Mouse (Mus musculus): ENCODE measurements around the gene Pou2f1. TPM values are rescaled to one million over a fixed set of nuclear protein-coding genes. Genes with fewer than 3 reads are reported as not detected.
"Not testable (repeated sequence)": the region's sequence is repeated elsewhere in the genome, so short reads cannot be mapped to it uniquely, and the experiment has no call there.

Pou2f1 gene
- polyA plus RNA-seq, 1 experiment from 2014 or later: 10.7 TPM

GRCm38 (mm10) chr1:166001904-166002489 lies 481 bp downstream of the Pou2f1 start:
- H3K27ac ChIP-seq (replicated peaks): peak overlapping the region; percentile 90
- no peaks in the 10 kb centered on the region for H3K27me3 ChIP-seq
- no peaks in the 10 kb centered on the region for H3K9me3 ChIP-seq (replicated peaks)
- H3K9ac ChIP-seq: peak overlapping the region; percentile 77
- WGBS: under 1% methylated on average over 56 of the region's 70 CpGs
- H3K36me3 ChIP-seq: no peaks in the 10 kb centered on the region
- H3K4me1 ChIP-seq: peaks cover 12% of the 10 kb centered on the region
- H3K4me2 ChIP-seq (replicated peaks): peak overlapping the region; percentile 90
- ATAC-seq (ENCODE audit: insufficient number of reproducible peaks, low FRiP score, low TSS enrichment, low read depth): peak; percentile 35
- H3K4me3 ChIP-seq (replicated peaks): peak overlapping the region; percentile 88

GRCm38 (mm10) chr1:166001121-166001903 lies 1.2 kb downstream of the Pou2f1 start:
- under 1% methylated on average over 37 of the region's 48 CpGs for WGBS
- Histone ChIP-seq H3K4me3 (replicated peaks) (peak overlapping the region; percentile 88), H3K9me3 (replicated peaks) (no peaks in the 10 kb centered on the region), H3K9ac (peak overlapping the region; percentile 77), H3K27ac (replicated peaks) (peak overlapping the region; percentile 90), H3K4me1 (peaks cover 12% of the 10 kb centered on the region), H3K27me3 (no peaks in the 10 kb centered on the region), H3K36me3 (no peaks in the 10 kb centered on the region), H3K4me2 (replicated peaks) (peak overlapping the region; percentile 90)
- ATAC-seq (ENCODE audit: insufficient number of reproducible peaks, low FRiP score, low TSS enrichment, low read depth): peak; percentile 1; the same call in 1 of the 2 replicates

GRCm38 (mm10) chr1:166000601-166001120 lies 1.8 kb downstream of the Pou2f1 start:
- no peaks in the 10 kb centered on the region for H3K27me3 ChIP-seq
- peak overlapping the region; percentile 88 for H3K4me3 ChIP-seq (replicated peaks)
- H3K4me2 ChIP-seq (replicated peaks): peak overlapping the region; percentile 90
- H3K4me1 ChIP-seq: peaks cover 15% of the 10 kb centered on the region
- 17% methylated on average over 7 of the region's 7 CpGs for WGBS
- no peaks in the 10 kb centered on the region for H3K36me3 ChIP-seq
- H3K9me3 ChIP-seq (replicated peaks): no peaks in the 10 kb centered on the region
- H3K27ac ChIP-seq (replicated peaks): peak overlapping the region; percentile 90; the same call in 1 of the 2 replicates
- no peak for ATAC-seq (ENCODE audit: insufficient number of reproducible peaks, low FRiP score, low TSS enrichment, low read depth)
- H3K9ac ChIP-seq: no peak overlapping the region; the same call in 1 of the 2 replicates

GRCm38 (mm10) chr1:165999709-166000108 lies 2.8 kb downstream of the Pou2f1 start:
- Histone ChIP-seq H3K27ac (replicated peaks) (no peak overlapping the region), H3K9me3 (replicated peaks) (no peaks in the 10 kb centered on the region), H3K27me3 (no peaks in the 10 kb centered on the region), H3K9ac (no peak overlapping the region), H3K4me2 (replicated peaks) (no peak overlapping the region), H3K4me1 (peaks cover 15% of the 10 kb centered on the region), H3K36me3 (no peaks in the 10 kb centered on the region), H3K4me3 (replicated peaks) (no peak overlapping the region)
- whole genome bisulfite sequencing: 84% methylated on average over 1 of the region's 1 CpGs
- no peak for ATAC-seq (ENCODE audit: insufficient number of reproducible peaks, low FRiP score, low TSS enrichment, low read depth)

GRCm38 (mm10) chr1:165995661-165996055 lies 6.8 kb downstream of the Pou2f1 start:
- no peaks in the 10 kb centered on the region for H3K9me3 ChIP-seq (replicated peaks)
- H3K9ac ChIP-seq: no peak overlapping the region
- ATAC-seq (ENCODE audit: insufficient number of reproducible peaks, low FRiP score, low TSS enrichment, low read depth): no peak
- no peak overlapping the region for H3K27ac ChIP-seq (replicated peaks)
- no peaks in the 10 kb centered on the region for H3K36me3 ChIP-seq
- H3K4me3 ChIP-seq (replicated peaks): no peak overlapping the region
- peaks cover 7% of the 10 kb centered on the region for H3K4me1 ChIP-seq
- no peak overlapping the region for H3K4me2 ChIP-seq (replicated peaks)
- 78% methylated on average over 7 of the region's 7 CpGs for WGBS
- H3K27me3 ChIP-seq: no peaks in the 10 kb centered on the region

- not testable (repeated sequence) for H3K27me3 ChIP-seq; ATAC-seq (ENCODE audit: insufficient number of reproducible peaks, low FRiP score, low TSS enrichment, low read depth); H3K9ac ChIP-seq; H3K36me3 ChIP-seq; H3K27ac ChIP-seq (replicated peaks); H3K9me3 ChIP-seq (replicated peaks); H3K4me3 ChIP-seq (replicated peaks); H3K4me1 ChIP-seq; H3K4me2 ChIP-seq (replicated peaks)
- WGBS: 90% methylated on average over 6 of the region's 7 CpGs
Observed at GRCm38 (mm10) chr1:165995011-165995660, 7.3 kb downstream of the Pou2f1 start.

GRCm38 (mm10) chr1:165994279-165994678 lies 8.2 kb downstream of the Pou2f1 start:
- H3K36me3 ChIP-seq: no peaks in the 10 kb centered on the region
- no peaks in the 10 kb centered on the region for H3K27me3 ChIP-seq
- H3K4me2 ChIP-seq (replicated peaks): no peak overlapping the region
- H3K4me3 ChIP-seq (replicated peaks): no peak overlapping the region
- no peaks in the 10 kb centered on the region for H3K9me3 ChIP-seq (replicated peaks)
- H3K9ac ChIP-seq: no peak overlapping the region
- WGBS: 41% methylated on average over 1 of the region's 1 CpGs
- ATAC-seq (ENCODE audit: insufficient number of reproducible peaks, low FRiP score, low TSS enrichment, low read depth): no peak
- H3K4me1 ChIP-seq: 0 out of 2 replicates have a peak, but pooled peaks cover 3% of the 10 kb centered on the region
- no peak overlapping the region for H3K27ac ChIP-seq (replicated peaks)

GRCm38 (mm10) chr1:165993270-165994156 lies 9.0 kb downstream of the Pou2f1 start:
- Histone ChIP-seq H3K9ac (no peak overlapping the region), H3K27me3 (no peaks in the 10 kb centered on the region), H3K4me2 (replicated peaks) (no peak overlapping the region), H3K4me1 (0 out of 2 replicates have a peak, but pooled peaks cover 3% of the 10 kb centered on the region), H3K9me3 (replicated peaks) (no peaks in the 10 kb centered on the region), H3K27ac (replicated peaks) (no peak overlapping the region), H3K36me3 (no peaks in the 10 kb centered on the region), H3K4me3 (replicated peaks) (no peak overlapping the region)
- WGBS: 77% methylated on average over 6 of the region's 6 CpGs
- ATAC-seq (ENCODE audit: insufficient number of reproducible peaks, low FRiP score, low TSS enrichment, low read depth): no peak

GRCm38 (mm10) chr1:165988536-165988935 lies 13.9 kb downstream of the Pou2f1 start:
- no peak for ATAC-seq (ENCODE audit: insufficient number of reproducible peaks, low FRiP score, low TSS enrichment, low read depth)

GRCm38 (mm10) chr1:165988072-165988471 lies 14.4 kb downstream of the Pou2f1 start:
- no peaks in the 10 kb centered on the region for H3K36me3 ChIP-seq
- no peak overlapping the region for H3K4me2 ChIP-seq (replicated peaks)
- H3K27me3 ChIP-seq: no peaks in the 10 kb centered on the region
- 96% methylated on average over 2 of the region's 2 CpGs for WGBS
- no peaks in the 10 kb centered on the region for H3K9me3 ChIP-seq (replicated peaks)
- H3K4me1 ChIP-seq: no peaks in the 10 kb centered on the region
- H3K27ac ChIP-seq (replicated peaks): no peak overlapping the region
- no peak overlapping the region for H3K4me3 ChIP-seq (replicated peaks)
- no peak for ATAC-seq (ENCODE audit: insufficient number of reproducible peaks, low FRiP score, low TSS enrichment, low read depth)
- no peak overlapping the region for H3K9ac ChIP-seq

More at GRCm38 (mm10) chr1:165988536-165988935, 13.9 kb downstream of the Pou2f1 start:
- H3K27me3 ChIP-seq: no peaks in the 10 kb centered on the region
- H3K4me3 ChIP-seq (replicated peaks): no peak overlapping the region
- H3K4me2 ChIP-seq (replicated peaks): no peak overlapping the region
- H3K9me3 ChIP-seq (replicated peaks): no peaks in the 10 kb centered on the region
- 70% methylated on average over 2 of the region's 2 CpGs for WGBS
- no peak overlapping the region for H3K27ac ChIP-seq (replicated peaks)
- H3K4me1 ChIP-seq: no peaks in the 10 kb centered on the region
- H3K9ac ChIP-seq: no peak overlapping the region
- H3K36me3 ChIP-seq: no peaks in the 10 kb centered on the region

All from embryonic facial prominence, embryonic 15.5 days (tissue).